Mouse (Mus musculus): ENCODE measurements around the gene Krt23. TPM values are rescaled to one million over a fixed set of nuclear protein-coding genes. Genes with fewer than 3 reads are reported as not detected.

Gene Krt23
- polyA plus RNA-seq, 1 experiment from 2014 or later, result 0.52 TPM

DNA sequence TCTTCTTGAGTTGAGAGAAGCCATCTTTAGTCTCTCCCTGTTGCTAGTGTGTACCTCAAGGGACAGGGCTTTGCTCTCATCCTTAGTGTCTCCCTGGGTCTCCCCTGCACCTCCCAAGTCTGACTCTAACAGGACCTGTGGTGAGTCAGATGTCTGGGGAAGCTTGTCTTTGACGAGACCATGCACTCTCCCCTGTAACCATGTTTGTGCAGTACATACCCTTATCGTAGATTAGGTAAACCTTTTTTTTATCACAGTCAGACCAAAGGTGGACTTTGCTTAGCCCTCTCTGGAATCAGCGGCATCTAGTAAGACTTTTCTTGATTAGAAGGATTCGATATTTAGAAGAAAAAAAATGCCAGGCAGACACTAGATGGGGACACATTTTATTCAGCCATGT is 38.9 kb downstream of the Krt23 start:
- ATAC-seq (ENCODE audit: insufficient number of reproducible peaks, low FRiP score), result no peak
- H3K4me1 ChIP-seq (replicated peaks), result no peaks in the 10 kb centered on the region
- no peaks in the 10 kb centered on the region for H3K27me3 ChIP-seq (replicated peaks)

DNA sequence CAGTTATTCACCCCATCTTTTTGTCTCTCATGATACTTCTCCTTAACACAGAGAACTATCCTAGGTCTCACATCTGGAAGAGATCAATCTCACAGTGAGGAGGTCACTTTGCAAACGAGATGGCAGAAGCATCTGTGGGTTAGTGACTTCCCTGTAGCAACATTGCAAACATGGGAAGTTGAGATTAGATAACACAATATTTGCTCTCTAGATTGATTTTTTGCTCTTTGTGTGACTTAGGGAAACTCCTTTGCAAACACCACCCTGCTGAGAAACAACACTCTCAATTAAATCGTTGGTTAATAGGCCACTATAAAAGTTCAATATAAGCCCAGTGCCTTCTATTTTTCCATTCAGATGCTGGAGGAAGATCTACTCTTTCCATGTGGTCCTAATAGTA is 44.2 kb downstream of the Krt23 start:
- no peak overlapping the region for H3K9ac ChIP-seq
- H3K4me2 ChIP-seq, result no peak overlapping the region
- no peaks in the 10 kb centered on the region for H3K27me3 ChIP-seq (replicated peaks)
- H3K4me3 ChIP-seq, result no peak overlapping the region
- no peaks in the 10 kb centered on the region for H3K36me3 ChIP-seq
- H3K27ac ChIP-seq (ENCODE audit: poor library complexity, severe bottlenecking), result no peak overlapping the region
- WGBS, result 34% methylated on average over 2 of the region's 2 CpGs
- ATAC-seq (ENCODE audit: insufficient number of reproducible peaks, low FRiP score), result no peak
- H3K4me1 ChIP-seq (replicated peaks), result no peaks in the 10 kb centered on the region
- H3K9me3 ChIP-seq (replicated peaks), result no peaks in the 10 kb centered on the region

More for the DNA sequence above, 38.9 kb downstream of the Krt23 start:
- Histone ChIP-seq H3K4me2 (no peak overlapping the region), H3K36me3 (no peaks in the 10 kb centered on the region), H3K9me3 (replicated peaks) (no peaks in the 10 kb centered on the region), H3K27ac (ENCODE audit: poor library complexity, severe bottlenecking) (no peak overlapping the region), H3K9ac (no peak overlapping the region), H3K4me3 (no peak overlapping the region)
- WGBS, result 73% methylated on average over 4 of the region's 4 CpGs

DNA sequence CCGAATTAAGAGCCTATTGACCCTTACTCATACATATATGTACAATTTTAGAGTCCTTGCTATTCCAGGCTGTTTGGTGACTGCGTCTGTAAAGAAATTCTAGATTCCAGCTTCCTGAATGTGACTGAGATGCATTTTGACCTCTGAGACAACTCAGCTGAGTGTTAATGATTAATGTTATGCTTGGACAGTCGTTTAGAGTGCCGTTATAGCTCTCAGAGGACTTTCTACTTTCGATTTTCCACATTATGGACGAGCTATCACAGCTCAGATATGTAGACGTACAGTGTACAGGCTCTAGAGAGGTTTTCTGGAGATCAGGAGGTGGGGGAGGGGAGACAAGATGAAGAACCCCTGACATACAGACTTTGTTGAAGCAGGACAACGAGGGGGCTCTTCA is 51.7 kb downstream of the Krt23 start:
- no peaks in the 10 kb centered on the region for H3K36me3 ChIP-seq
- no peak overlapping the region for H3K9ac ChIP-seq
- no peak overlapping the region for H3K4me3 ChIP-seq
- no peak for ATAC-seq (ENCODE audit: insufficient number of reproducible peaks, low FRiP score)
- no peak overlapping the region for H3K27ac ChIP-seq (ENCODE audit: poor library complexity, severe bottlenecking)
- WGBS, result 65% methylated on average over 8 of the region's 8 CpGs
- H3K9me3 ChIP-seq (replicated peaks), result no peaks in the 10 kb centered on the region
- H3K4me1 ChIP-seq (replicated peaks), result peaks cover 11% of the 10 kb centered on the region
- no peak overlapping the region for H3K4me2 ChIP-seq
- no peaks in the 10 kb centered on the region for H3K27me3 ChIP-seq (replicated peaks)

DNA sequence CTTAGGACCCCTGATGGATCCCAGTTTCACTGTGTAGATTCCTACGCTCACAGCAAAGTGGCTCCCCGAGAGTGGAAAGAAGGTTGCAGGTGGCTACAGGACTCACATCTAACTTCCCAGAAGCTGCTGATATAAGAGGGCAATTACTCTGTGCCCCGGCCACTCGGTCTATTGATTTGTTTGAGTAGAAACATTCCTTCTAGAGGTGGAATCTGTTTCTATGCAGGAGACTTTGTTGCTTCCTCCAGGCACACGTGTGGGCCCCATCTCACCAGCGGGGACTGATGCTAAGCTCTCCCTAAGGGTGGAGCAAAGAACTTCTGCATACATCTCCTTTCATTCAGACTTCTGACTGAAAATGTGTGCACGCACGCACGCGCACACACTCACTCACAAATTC is 53.5 kb downstream of the Krt23 start:
- WGBS, result 67% methylated on average over 10 of the region's 10 CpGs
- Histone ChIP-seq H3K9ac (no peak overlapping the region), H3K36me3 (no peaks in the 10 kb centered on the region), H3K9me3 (replicated peaks) (no peaks in the 10 kb centered on the region), H3K4me2 (no peak overlapping the region), H3K27me3 (replicated peaks) (no peaks in the 10 kb centered on the region), H3K27ac (ENCODE audit: poor library complexity, severe bottlenecking) (no peak overlapping the region), H3K4me3 (no peak overlapping the region), H3K4me1 (replicated peaks) (peaks cover 11% of the 10 kb centered on the region)
- no peak for ATAC-seq (ENCODE audit: insufficient number of reproducible peaks, low FRiP score)

DNA sequence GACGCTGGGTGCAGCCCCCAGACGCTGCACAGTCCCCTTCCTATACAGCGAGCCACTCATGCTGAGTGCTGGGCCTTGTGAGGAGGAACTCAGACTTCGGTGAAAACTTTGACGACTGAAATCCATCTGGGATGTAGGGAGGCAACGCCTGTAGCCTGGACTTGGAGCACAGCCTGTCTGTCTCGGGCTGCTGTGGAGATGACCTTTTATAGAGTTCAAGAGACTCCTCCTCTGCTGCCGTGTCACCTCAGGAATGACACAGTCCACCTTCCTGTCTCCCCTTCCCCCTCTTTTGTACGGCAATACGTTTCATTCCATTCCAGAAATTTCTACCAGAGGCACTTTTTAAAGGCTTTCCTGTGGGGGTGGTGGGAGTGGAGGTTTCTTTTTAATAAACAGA is 55.0 kb downstream of the Krt23 start, which contains the start of gene Krt20:
Gene Krt20 (minus strand): TSS at position 179 of the 400 bp plus-strand sequence.
- H3K4me3 ChIP-seq, result no peak within 1 kb of the TSS
- 25% methylated on average over 10 of the region's 10 CpGs for WGBS
- peaks cover 11% of the 10 kb centered on the region for H3K4me1 ChIP-seq (replicated peaks)
- H3K9me3 ChIP-seq (replicated peaks), result no peaks in the 10 kb centered on the region
- H3K27me3 ChIP-seq (replicated peaks), result no peaks in the 10 kb centered on the region
- H3K9ac ChIP-seq, result peak within 1 kb of the TSS; percentile 41
- ATAC-seq (ENCODE audit: insufficient number of reproducible peaks, low FRiP score), result no peak
- H3K27ac ChIP-seq (ENCODE audit: poor library complexity, severe bottlenecking), result no peak within 1 kb of the TSS
- no peaks in the 10 kb centered on the region for H3K36me3 ChIP-seq
- H3K4me2 ChIP-seq, result peak within 1 kb of the TSS; percentile 50

DNA sequence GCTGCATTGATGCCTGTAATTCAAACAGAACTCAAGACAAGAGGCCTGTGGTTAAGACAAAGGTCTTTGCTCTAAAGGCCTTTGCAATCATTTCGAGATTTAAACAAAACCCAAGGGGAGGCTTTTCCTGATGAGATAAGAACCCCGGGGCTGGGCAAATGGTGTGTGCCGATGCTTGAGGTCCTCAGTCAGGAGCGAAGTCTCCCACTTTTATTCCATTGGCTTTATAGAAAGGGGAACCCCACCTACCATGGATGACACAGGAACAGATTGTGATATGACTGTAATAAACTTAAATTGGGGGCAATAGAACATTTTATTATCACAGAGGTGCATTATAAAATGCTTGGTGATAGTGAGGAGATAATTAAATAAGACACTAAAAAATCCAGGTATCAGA is 56.3 kb downstream of the Krt23 start:
- H3K4me2 ChIP-seq, result no peak overlapping the region
- WGBS, result 59% methylated on average over 4 of the region's 4 CpGs
- no peaks in the 10 kb centered on the region for H3K27me3 ChIP-seq (replicated peaks)
- peaks cover 11% of the 10 kb centered on the region for H3K4me1 ChIP-seq (replicated peaks)
- no peaks in the 10 kb centered on the region for H3K9me3 ChIP-seq (replicated peaks)
- H3K36me3 ChIP-seq, result no peaks in the 10 kb centered on the region
- H3K4me3 ChIP-seq, result no peak overlapping the region
- H3K9ac ChIP-seq, result no peak overlapping the region
- no peak for ATAC-seq (ENCODE audit: insufficient number of reproducible peaks, low FRiP score)
- H3K27ac ChIP-seq (ENCODE audit: poor library complexity, severe bottlenecking), result no peak overlapping the region

DNA sequence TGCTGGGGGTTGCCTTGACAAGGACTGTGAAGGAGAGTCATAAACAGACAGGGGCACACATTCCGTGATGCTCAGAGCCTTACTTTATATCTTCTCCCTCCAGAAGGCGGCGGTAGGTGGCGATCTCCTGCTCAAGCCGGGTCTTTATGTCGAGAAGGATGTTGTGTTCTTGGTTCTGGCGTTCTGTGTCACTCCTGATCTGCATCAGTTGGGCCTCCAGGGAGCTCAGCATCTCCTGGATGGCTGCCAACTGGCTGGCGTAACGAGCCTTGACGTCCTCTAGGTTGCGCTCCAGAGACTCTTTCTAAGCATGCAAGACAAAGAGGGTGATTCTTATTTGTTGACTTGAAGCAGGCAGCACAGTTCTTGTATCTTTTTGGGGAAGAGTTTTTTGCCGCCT is 62.3 kb downstream of the Krt23 start:
- H3K4me1 ChIP-seq (replicated peaks), result no peaks in the 10 kb centered on the region
- no peak overlapping the region for H3K4me3 ChIP-seq
- no peaks in the 10 kb centered on the region; the same call in 1 of the 2 replicates for H3K27me3 ChIP-seq (replicated peaks)
- ATAC-seq (ENCODE audit: insufficient number of reproducible peaks, low FRiP score), result no peak
- no peaks in the 10 kb centered on the region for H3K9me3 ChIP-seq (replicated peaks)
- WGBS, result 49% methylated on average over 12 of the region's 12 CpGs
- H3K27ac ChIP-seq (ENCODE audit: poor library complexity, severe bottlenecking), result no peak overlapping the region
- H3K9ac ChIP-seq, result no peak overlapping the region
- no peaks in the 10 kb centered on the region for H3K36me3 ChIP-seq
- H3K4me2 ChIP-seq, result no peak overlapping the region

Other genes starting within 250 kb of the Krt23 start
- gene Krt222, start 249.1 kb downstream of the Krt23 start, polyA plus RNA-seq (2016; fragmentation: Nextera tagmentation; extraction: Ambion mirVana), result 1.6 TPM in 2 replicates
- not detected in 2 replicates for gene Krt24, start 207.9 kb downstream of the Krt23 start, polyA plus RNA-seq (2016; fragmentation: Nextera tagmentation; extraction: Ambion mirVana)
- gene Krt25, start 170.2 kb downstream of the Krt23 start, polyA plus RNA-seq (2016; fragmentation: Nextera tagmentation; extraction: Ambion mirVana), result not detected in 2 replicates
- not detected in 2 replicates for gene Krt26, start 155.2 kb downstream of the Krt23 start, polyA plus RNA-seq (2016; fragmentation: Nextera tagmentation; extraction: Ambion mirVana)
- gene Krt27, start 142.0 kb downstream of the Krt23 start, polyA plus RNA-seq (2016; fragmentation: Nextera tagmentation; extraction: Ambion mirVana), result 0.12 TPM in 1 of 2 replicates, not detected in the other
- gene Krt28, start 118.2 kb downstream of the Krt23 start, polyA plus RNA-seq (2016; fragmentation: Nextera tagmentation; extraction: Ambion mirVana), result 0.12 and 0.20 TPM in 2 replicates
- gene Krt10, start 103.8 kb downstream of the Krt23 start, polyA plus RNA-seq (2016; fragmentation: Nextera tagmentation; extraction: Ambion mirVana), result 16.6 and 18.8 TPM in 2 replicates
- gene Krt12, start 70.9 kb downstream of the Krt23 start, polyA plus RNA-seq (2016; fragmentation: Nextera tagmentation; extraction: Ambion mirVana), result not detected in 2 replicates
- 3.6 and 4.1 TPM in 2 replicates for gene Krt20, start 55.0 kb downstream of the Krt23 start, polyA plus RNA-seq (2016; fragmentation: Nextera tagmentation; extraction: Ambion mirVana)
- not detected in 2 replicates for gene Krt39, start 28.2 kb upstream of the Krt23 start, polyA plus RNA-seq (2016; fragmentation: Nextera tagmentation; extraction: Ambion mirVana)
- not detected in 2 replicates for gene Krt40, start 50.0 kb upstream of the Krt23 start, polyA plus RNA-seq (2016; fragmentation: Nextera tagmentation; extraction: Ambion mirVana)
- not detected in 2 replicates for gene Krtap3-3, start 57.7 kb upstream of the Krt23 start, polyA plus RNA-seq (2016; fragmentation: Nextera tagmentation; extraction: Ambion mirVana)
- not detected in 2 replicates for gene Krtap3-2, start 63.7 kb upstream of the Krt23 start, polyA plus RNA-seq (2016; fragmentation: Nextera tagmentation; extraction: Ambion mirVana)
- gene Gm11939, start 66.3 kb upstream of the Krt23 start, polyA plus RNA-seq (2016; fragmentation: Nextera tagmentation; extraction: Ambion mirVana), result not detected in 2 replicates
- not detected in 2 replicates for gene Krtap3-1, start 73.5 kb upstream of the Krt23 start, polyA plus RNA-seq (2016; fragmentation: Nextera tagmentation; extraction: Ambion mirVana)
- not detected in 2 replicates for gene Krtap1-5, start 87.9 kb upstream of the Krt23 start, polyA plus RNA-seq (2016; fragmentation: Nextera tagmentation; extraction: Ambion mirVana)
- gene Krtap1-4, start 90.5 kb upstream of the Krt23 start, polyA plus RNA-seq (2016; fragmentation: Nextera tagmentation; extraction: Ambion mirVana), result not detected in 2 replicates
- gene Krtap1-3, start 98.2 kb upstream of the Krt23 start, polyA plus RNA-seq (2016; fragmentation: Nextera tagmentation; extraction: Ambion mirVana), result not detected in 2 replicates
- not detected in 2 replicates for gene Krtap9-3, start 105.0 kb upstream of the Krt23 start, polyA plus RNA-seq (2016; fragmentation: Nextera tagmentation; extraction: Ambion mirVana)
- gene Gm11938, start 110.2 kb upstream of the Krt23 start, polyA plus RNA-seq (2016; fragmentation: Nextera tagmentation; extraction: Ambion mirVana), result not detected in 2 replicates
- gene Gm11937, start 117.1 kb upstream of the Krt23 start, polyA plus RNA-seq (2016; fragmentation: Nextera tagmentation; extraction: Ambion mirVana), result not detected in 2 replicates
- gene Krtap2-4, start 121.7 kb upstream of the Krt23 start, polyA plus RNA-seq (2016; fragmentation: Nextera tagmentation; extraction: Ambion mirVana), result not detected in 2 replicates
- gene Gm11562, start 127.3 kb upstream of the Krt23 start, polyA plus RNA-seq (2016; fragmentation: Nextera tagmentation; extraction: Ambion mirVana), result not detected in 2 replicates
- gene Krtap4-1, start 135.1 kb upstream of the Krt23 start, polyA plus RNA-seq (2016; fragmentation: Nextera tagmentation; extraction: Ambion mirVana), result not detected in 2 replicates
- gene Krtap4-2, start 141.9 kb upstream of the Krt23 start, polyA plus RNA-seq (2016; fragmentation: Nextera tagmentation; extraction: Ambion mirVana), result not detected in 2 replicates
- gene Krtap4-7, start 151.0 kb upstream of the Krt23 start, polyA plus RNA-seq (2016; fragmentation: Nextera tagmentation; extraction: Ambion mirVana), result not detected in 2 replicates
- not detected in 2 replicates for gene Gm11555, start 157.1 kb upstream of the Krt23 start, polyA plus RNA-seq (2016; fragmentation: Nextera tagmentation; extraction: Ambion mirVana)
- gene Gm11563, start 165.8 kb upstream of the Krt23 start, polyA plus RNA-seq (2016; fragmentation: Nextera tagmentation; extraction: Ambion mirVana), result not detected in 2 replicates
- not detected in 2 replicates for gene Krtap4-6, start 172.8 kb upstream of the Krt23 start, polyA plus RNA-seq (2016; fragmentation: Nextera tagmentation; extraction: Ambion mirVana)
- not detected in 2 replicates for gene Gm14190, start 197.6 kb upstream of the Krt23 start, polyA plus RNA-seq (2016; fragmentation: Nextera tagmentation; extraction: Ambion mirVana)
- not detected in 2 replicates for gene Gm14180, start 241.2 kb upstream of the Krt23 start, polyA plus RNA-seq (2016; fragmentation: Nextera tagmentation; extraction: Ambion mirVana)